Mouse (Mus musculus) neural tube, embryonic 11.5 days (tissue): Measurements from ENCODE around the gene Gm48552. TPM values are rescaled to one million over a fixed set of nuclear protein-coding genes. Genes with fewer than 3 reads are reported as not detected.

Experiments
- ATAC-seq: fragments of 200-750 bp; cut with Nextera tagmentation; 2 replicates; pipeline ENCODE4 v1.8.0; 2017; ENCODE audit warnings: moderate number of reproducible peaks, mild to moderate bottlenecking, moderate TSS enrichment, moderate library complexity; ENCODE audit not compliant: insufficient read depth, low FRiP score, low TSS enrichment
- DNase-seq: peaks from one replicate; pipeline ENCODE4 v3.0.0-alpha.2; 2015; ENCODE audit warnings: low spot score
- H3K27ac ChIP-seq: fragments of 300-500 bp; sonication (generic); 2 replicates; pipeline ENCODE4 v1.5.1; 2014; ENCODE audit warnings: low read depth, mild to moderate bottlenecking, low read length
- H3K27me3 ChIP-seq: fragments of 300-500 bp; sonication (generic); 2 replicates; pipeline ENCODE4 v1.6.1; 2014; ENCODE audit warnings: mild to moderate bottlenecking, low read length, mixed read lengths; ENCODE audit not compliant: control insufficient read depth, insufficient read depth
- H3K36me3 ChIP-seq: fragments of 300-500 bp; sonication (generic); 2 replicates; pipeline ENCODE4 v1.6.1; 2014; ENCODE audit warnings: mild to moderate bottlenecking, low read length, moderate library complexity, mixed read lengths; ENCODE audit not compliant: control insufficient read depth, insufficient read depth
- H3K4me1 ChIP-seq: fragments of 300-500 bp; sonication (generic); 2 replicates; pipeline ENCODE4 v1.6.1; 2014; ENCODE audit warnings: low read length, mixed read lengths; ENCODE audit not compliant: control insufficient read depth, insufficient read depth
- H3K4me2 ChIP-seq: fragments of 300-500 bp; sonication (generic); 2 replicates; pipeline ENCODE4 v1.6.1; 2014; ENCODE audit warnings: low read depth, mild to moderate bottlenecking, moderate library complexity
- H3K4me3 ChIP-seq: fragments of 300-500 bp; sonication (generic); 2 replicates; pipeline ENCODE4 v1.5.1; 2014; ENCODE audit warnings: low read depth, low read length
- H3K9ac ChIP-seq: fragments of 300-500 bp; sonication (generic); 2 replicates; pipeline ENCODE4 v1.6.1; 2014; ENCODE audit warnings: mild to moderate bottlenecking, low read length
- H3K9me3 ChIP-seq: fragments of 300-500 bp; sonication (generic); 2 replicates; pipeline ENCODE4 v1.6.1; 2016; ENCODE audit warnings: low read length; ENCODE audit not compliant: control insufficient read depth
- WGBS: fragments of 180-500 bp; shearing (Covaris S2); extraction: QIAGEN DNeasy Blood & Tissue Kit; methylation state at CpG from one replicate; pipeline ENCODE4 v1.1.7; 2014; 5-methylcytosine and 5-hydroxymethylcytosine counted together
- polyA plus RNA-seq: library from polyadenylated mRNA; unstranded; fragments of >200 nt; fragmentation: Nextera tagmentation; extraction: Ambion mirVana; gene quantifications from 2 replicates; pipeline ENCODE4 v1.2.1, GENCODE M21; 2014

Gm48552 gene
- polyA plus RNA-seq, 1 experiment from 2014 or later, result 1.3 TPM

- Histone ChIP-seq H3K9ac (peak within 1 kb of the TSS; percentile 37; the same call in 1 of the 2 replicates), H3K27ac (no peak within 1 kb of the TSS; the same call in 1 of the 2 replicates), H3K4me3 (peak within 1 kb of the TSS; percentile 15), H3K9me3 (no peaks in the 10 kb centered on the region), H3K27me3 (peaks cover 15% of the 10 kb centered on the region), H3K36me3 (peaks cover 31% of the 10 kb centered on the region), H3K4me1 (peaks cover 30% of the 10 kb centered on the region), H3K4me2 (peak within 1 kb of the TSS; percentile 50)
- DNase-seq, result peak; percentile 67
- WGBS, result 26% methylated on average over 12 of the region's 12 CpGs
- ATAC-seq, result no peak
These were observed 22.9 kb upstream of the Gm48552 start, which contains the start of gene 4930404N11Rik for GRCm38 (mm10) chr10:81365672-81366476. 4930404N11Rik (minus strand) TSS chr10:81365816.

DNA sequence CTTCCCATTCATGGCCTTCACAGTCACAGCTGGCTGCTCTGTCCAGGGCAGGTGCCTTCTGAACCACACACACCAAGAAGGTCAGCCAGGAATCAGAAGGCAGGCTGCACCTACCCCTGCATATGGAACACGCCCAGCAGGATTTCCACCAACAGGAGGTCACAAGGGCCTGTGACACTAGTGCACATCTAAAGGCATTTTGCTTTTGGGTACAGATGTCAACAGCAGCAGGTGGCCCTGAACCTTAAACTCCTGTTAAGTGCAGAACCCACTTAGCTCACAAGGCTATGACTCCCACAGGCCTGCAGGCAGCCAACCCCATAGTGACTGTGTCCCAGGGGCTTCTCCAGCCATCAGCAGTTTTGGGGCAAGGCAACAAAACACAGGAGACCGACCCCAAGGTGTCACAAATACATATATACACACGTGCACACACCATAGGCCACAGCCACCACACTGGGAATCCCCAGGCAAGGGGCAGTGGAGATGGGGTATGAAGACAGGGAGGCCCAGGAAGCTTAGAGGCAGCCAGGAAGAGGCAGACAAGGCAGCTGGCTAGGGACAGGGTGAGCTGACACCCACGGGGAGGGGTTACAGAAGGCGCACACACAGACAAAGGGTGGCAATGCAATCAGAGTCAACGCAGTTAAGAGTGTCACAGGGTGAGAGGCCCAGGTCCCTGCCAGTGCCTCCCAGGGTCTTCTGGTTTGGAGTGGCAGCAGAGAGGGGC lies 22.2 kb upstream of the Gm48552 start:
- peaks cover 30% of the 10 kb centered on the region for H3K4me1 ChIP-seq
- ATAC-seq (no peak), DNase-seq (no peak)
- H3K9me3 ChIP-seq, result no peaks in the 10 kb centered on the region
- H3K27ac ChIP-seq, result no peak overlapping the region; the same call in 1 of the 2 replicates
- whole genome bisulfite sequencing, result 77% methylated on average over 6 of the region's 6 CpGs
- peaks cover 15% of the 10 kb centered on the region for H3K27me3 ChIP-seq
- no peak overlapping the region for H3K4me3 ChIP-seq
- no peak overlapping the region for H3K4me2 ChIP-seq
- peaks cover 35% of the 10 kb centered on the region for H3K36me3 ChIP-seq
- no peak overlapping the region for H3K9ac ChIP-seq

- no peak overlapping the region for H3K9ac ChIP-seq
- H3K4me1 ChIP-seq, result peaks cover 30% of the 10 kb centered on the region
- H3K36me3 ChIP-seq, result peaks cover 35% of the 10 kb centered on the region
- DNase-seq (no peak), ATAC-seq (no peak)
- H3K4me2 ChIP-seq, result no peak overlapping the region
- WGBS, result 80% methylated on average over 6 of the region's 6 CpGs
- H3K27ac ChIP-seq, result no peak overlapping the region; the same call in 1 of the 2 replicates
- H3K9me3 ChIP-seq, result no peaks in the 10 kb centered on the region
- peaks cover 15% of the 10 kb centered on the region for H3K27me3 ChIP-seq
- no peak overlapping the region for H3K4me3 ChIP-seq
These were observed 21.7 kb upstream of the Gm48552 start for GRCm38 (mm10) chr10:81367207-81367495.

GRCm38 (mm10) chr10:81375322-81375721 lies 13.5 kb upstream of the Gm48552 start:
- peaks cover 11% of the 10 kb centered on the region for H3K36me3 ChIP-seq
- H3K27ac ChIP-seq, result no peak overlapping the region
- ATAC-seq (no peak), DNase-seq (no peak)
- no peak overlapping the region for H3K9ac ChIP-seq
- H3K9me3 ChIP-seq, result no peaks in the 10 kb centered on the region
- H3K4me2 ChIP-seq, result no peak overlapping the region
- H3K4me3 ChIP-seq, result no peak overlapping the region
- H3K27me3 ChIP-seq, result no peaks in the 10 kb centered on the region
- 96% methylated on average over 10 of the region's 10 CpGs for WGBS
- peaks cover 12% of the 10 kb centered on the region for H3K4me1 ChIP-seq

DNA sequence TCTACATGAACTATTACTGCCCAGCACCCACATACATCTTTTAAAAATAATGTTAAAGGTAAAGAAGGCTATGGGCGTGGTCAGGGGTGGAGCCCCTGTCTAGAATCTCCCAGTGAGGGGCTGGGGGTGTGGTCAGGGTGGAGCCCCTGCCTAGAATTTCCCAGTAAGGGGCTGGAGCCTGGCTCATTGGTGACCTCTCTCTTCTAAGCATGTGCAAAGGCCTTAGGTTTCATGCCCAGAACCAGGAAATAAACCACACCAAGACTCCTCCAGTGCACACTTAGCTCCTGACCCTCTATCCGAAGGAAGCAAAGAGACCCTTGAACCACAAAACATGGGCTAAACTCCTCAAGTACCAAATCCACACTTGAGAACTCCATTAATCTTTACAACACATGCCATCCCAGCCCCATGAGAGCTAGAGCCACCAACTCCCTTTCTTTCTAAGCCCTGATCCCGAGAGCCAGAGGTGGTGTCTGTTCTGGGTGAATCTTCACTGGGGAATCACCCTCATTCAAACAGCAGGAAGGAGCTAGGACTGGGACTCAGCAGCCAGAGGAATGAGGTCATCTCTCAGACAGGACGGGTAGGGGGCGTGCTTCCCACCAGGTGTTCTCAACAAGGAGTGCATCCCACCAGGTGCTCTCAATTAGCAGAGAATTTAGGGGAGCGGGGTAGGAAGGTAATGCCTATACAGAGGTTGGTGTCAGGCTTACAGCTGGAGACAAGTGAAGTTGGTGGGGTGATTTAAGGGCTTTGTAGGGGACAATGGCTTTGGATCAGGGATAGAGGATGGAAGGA lies 12.0 kb upstream of the Gm48552 start:
- Histone ChIP-seq H3K27ac (no peak overlapping the region), H3K9ac (peak overlapping the region; percentile 89), H3K4me2 (peak overlapping the region; percentile 88), H3K27me3 (no peaks in the 10 kb centered on the region), H3K9me3 (no peaks in the 10 kb centered on the region), H3K4me3 (peak overlapping the region; percentile 85), H3K4me1 (peaks cover 12% of the 10 kb centered on the region), H3K36me3 (peaks cover 5% of the 10 kb centered on the region)
- ATAC-seq (no peak), DNase-seq (no peak)
- WGBS, result 44% methylated on average over 6 of the region's 6 CpGs

DNA sequence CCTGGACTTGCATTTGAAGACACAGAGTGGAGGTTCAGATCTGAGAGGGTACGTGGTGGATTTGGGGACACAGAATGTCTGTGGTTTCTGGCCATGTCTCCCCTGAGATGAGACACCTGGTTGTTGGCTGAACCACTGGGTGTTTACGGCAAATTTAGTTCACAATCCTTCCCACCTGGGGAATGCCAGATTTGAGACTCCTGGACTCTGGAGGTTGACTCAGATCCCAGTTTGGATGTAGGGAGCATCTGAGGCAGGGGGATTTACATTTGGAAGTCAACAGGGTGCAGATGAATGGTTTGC lies 11.5 kb upstream of the Gm48552 start:
- Histone ChIP-seq H3K27ac (no peak overlapping the region), H3K4me1 (peaks cover 12% of the 10 kb centered on the region), H3K9ac (peak overlapping the region; percentile 89), H3K4me3 (peak overlapping the region; percentile 85), H3K27me3 (no peaks in the 10 kb centered on the region), H3K36me3 (peaks cover 5% of the 10 kb centered on the region), H3K4me2 (peak overlapping the region; percentile 88), H3K9me3 (no peaks in the 10 kb centered on the region)
- ATAC-seq, result no peak
- 57% methylated on average over 2 of the region's 2 CpGs for WGBS
- no peak for DNase-seq

- Histone ChIP-seq H3K4me2 (peak within 1 kb of the TSS; percentile 88), H3K4me3 (peak within 1 kb of the TSS; percentile 85), H3K4me1 (peaks cover 12% of the 10 kb centered on the region), H3K27ac (peak within 1 kb of the TSS; percentile 67), H3K27me3 (no peaks in the 10 kb centered on the region), H3K36me3 (peaks cover 5% of the 10 kb centered on the region), H3K9me3 (no peaks in the 10 kb centered on the region), H3K9ac (peak within 1 kb of the TSS; percentile 89)
- WGBS, result under 1% methylated on average over 44 of the region's 59 CpGs
- DNase-seq (no peak), ATAC-seq (peak; percentile 59)
These were observed 10.8 kb upstream of the Gm48552 start, which contains the start of gene Fzr1 for GRCm38 (mm10) chr10:81377793-81378552. Fzr1 (minus strand) TSS chr10:81378516.
